Comparison of ENCODE assay signal across 28 mouse cellular contexts in the genomic region with DNA sequence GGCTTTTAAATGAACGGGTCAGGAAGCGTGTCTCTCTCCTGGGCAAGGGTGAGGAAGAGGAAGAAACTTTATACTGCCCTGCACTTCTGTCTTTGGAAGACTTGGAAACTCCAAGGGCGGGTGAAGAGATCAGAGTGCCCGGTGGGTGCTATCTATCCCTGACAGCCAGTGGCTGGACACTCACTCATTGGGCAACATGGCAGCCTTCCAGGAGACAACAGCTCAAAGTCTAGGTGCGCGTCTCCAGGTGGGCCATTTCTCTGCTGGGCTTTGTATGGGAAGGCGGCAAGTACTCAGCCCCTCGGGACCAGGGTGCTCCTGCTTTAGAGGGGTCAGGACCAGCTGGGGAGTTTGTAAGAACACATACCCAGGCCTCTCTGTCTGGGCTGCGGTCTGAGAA. TPM values are rescaled to one million over a fixed set of nuclear protein-coding genes. Genes with fewer than 3 reads are reported as not detected.
DNase-seq lines count a peak whose midpoint lies in the region; ATAC-seq and TF ChIP-seq lines count a peak whose summit lies in the region.
"Had no signal": no experiment of that assay in that cellular context is flagged by ENCODE, and none has a peak within 500 bp of the region (broad histone marks: within the 10 kb centered on the region; RNA-seq: fewer than 3 reads in every experiment).

No protein-coding gene starts in this region.

- H3K27me3 ChIP-seq in kidney, adult 2 months (replicated peaks; ENCODE audit: control insufficient read depth, insufficient read depth, low read length), result no peaks in the 10 kb centered on the region
- H3K27me3 ChIP-seq in kidney, embryonic 14.5 days (ENCODE audit: control insufficient read depth, insufficient read depth, low read length), result no peaks in the 10 kb centered on the region
- no peaks in the 10 kb centered on the region for H3K27me3 ChIP-seq in liver, adult 2 months (ENCODE audit: control insufficient read depth, insufficient read depth, low read length)
- H3K27me3 ChIP-seq in liver, embryonic 12.5 days (replicated peaks), result no peaks in the 10 kb centered on the region
- H3K27me3 ChIP-seq: embryonic facial prominence, embryonic 13.5 days; forebrain, embryonic 13.5 days; heart, embryonic 13.5 days had no signal

- no peak for ATAC-seq in kidney, embryonic 14.5 days (ENCODE audit: low FRiP score, low TSS enrichment)
- no peak for ATAC-seq in liver, embryonic 12.5 days
- ATAC-seq: CD4-positive, CD25-positive, alpha-beta regulatory T cell, adult 4 months; forebrain, embryonic 13.5 days; forebrain, embryonic 16.5 days had no signal

- TF ChIP-seq CTCF in kidney, adult 2 months (conservative IDR thresholded peaks at IDR 0.05; ENCODE audit: insufficient read depth, insufficient read length, low read depth, low read length), result no peak
- TF ChIP-seq CTCF in liver, adult 2 months (IDR thresholded peaks at IDR 0.05; ENCODE audit: low read depth, low read length), result no peak

- no peak overlapping the region for H3K9ac ChIP-seq in kidney, embryonic 14.5 days (ENCODE audit: low read depth, low read length)
- no peak overlapping the region for H3K9ac ChIP-seq in liver, adult 2 months (ENCODE audit: low read depth, low read length)
- no peak overlapping the region for H3K9ac ChIP-seq in liver, embryonic 12.5 days
- H3K9ac ChIP-seq: embryonic facial prominence, embryonic 13.5 days; forebrain, embryonic 13.5 days; heart, embryonic 13.5 days; hindbrain, embryonic 14.5 days had no signal

- no peaks in the 10 kb centered on the region for H3K79me2 ChIP-seq in liver, adult 2 months (ENCODE audit: control insufficient read depth, insufficient read depth, low read length)

- no peak overlapping the region for H3K4me3 ChIP-seq in kidney, adult 2 months (ENCODE audit: insufficient read depth, low read depth, low read length)
- H3K4me3 ChIP-seq in kidney, embryonic 14.5 days (ENCODE audit: low read length), result no peak overlapping the region
- H3K4me3 ChIP-seq in liver, adult 2 months (ENCODE audit: insufficient read depth, low read depth, low read length), result no peak overlapping the region
- no peak overlapping the region for H3K4me3 ChIP-seq in liver, embryonic 12.5 days
- H3K4me3 ChIP-seq: embryonic facial prominence, embryonic 10.5 days; embryonic facial prominence, embryonic 13.5 days; erythroblast, embryonic 14.5 days; forebrain, embryonic 10.5 days; forebrain, embryonic 13.5 days; heart, adult 2 months; heart, embryonic 10.5 days; heart, embryonic 13.5 days had no signal

- H3K36me3 ChIP-seq in kidney, adult 2 months (ENCODE audit: control insufficient read depth, insufficient read depth, low read length), result no peaks in the 10 kb centered on the region
- peaks cover 8% of the 10 kb centered on the region; the same call in 1 of the 2 replicates for H3K36me3 ChIP-seq in kidney, embryonic 14.5 days (ENCODE audit: control insufficient read depth, insufficient read depth, low read length)
- H3K36me3 ChIP-seq in liver, adult 2 months (ENCODE audit: control insufficient read depth, insufficient read depth, low read length), result peaks cover 8% of the 10 kb centered on the region; the same call in 1 of the 2 replicates
- H3K36me3 ChIP-seq in liver, embryonic 12.5 days, result peaks cover 71% of the 10 kb centered on the region

- H3K4me1 ChIP-seq in kidney, adult 2 months (ENCODE audit: control insufficient read depth, insufficient read depth, low read length), result peaks cover 3% of the 10 kb centered on the region; the same call in 1 of the 2 replicates
- H3K4me1 ChIP-seq in kidney, embryonic 14.5 days (ENCODE audit: control insufficient read depth, insufficient read depth, low read length), result no peaks in the 10 kb centered on the region
- H3K4me1 ChIP-seq in liver, adult 2 months (ENCODE audit: control insufficient read depth, insufficient read depth, low read length), result no peaks in the 10 kb centered on the region; the same call in 1 of the 2 replicates
- H3K4me1 ChIP-seq in liver, embryonic 12.5 days, result peaks cover 11% of the 10 kb centered on the region
- H3K4me1 ChIP-seq: embryonic facial prominence, embryonic 10.5 days; embryonic facial prominence, embryonic 13.5 days; forebrain, embryonic 10.5 days; forebrain, embryonic 13.5 days; heart, embryonic 10.5 days; heart, embryonic 13.5 days had no signal

- 69% methylated on average over 9 of the region's 9 CpGs for WGBS in kidney, adult 2 months
- 92% methylated on average over 9 of the region's 9 CpGs for WGBS in kidney, embryonic 14.5 days
- 43% methylated on average over 9 of the region's 9 CpGs for WGBS in liver, adult 2 months
- WGBS in liver, embryonic 12.5 days (ENCODE audit: insufficient replicate concordance), result 87% methylated on average over 9 of the region's 9 CpGs

- H3K4me2 ChIP-seq in kidney, embryonic 14.5 days (replicated peaks; ENCODE audit: low read depth, low read length), result no peak overlapping the region
- H3K4me2 ChIP-seq in liver, embryonic 12.5 days, result no peak overlapping the region
- H3K4me2 ChIP-seq: embryonic facial prominence, embryonic 13.5 days; forebrain, embryonic 13.5 days; heart, embryonic 13.5 days; hindbrain, embryonic 14.5 days had no signal

- TF ChIP-seq POLR2A in kidney, adult 2 months (IDR thresholded peaks at IDR 0.05; ENCODE audit: low read depth, low read length), result no peak
- no peak for TF ChIP-seq POLR2A in liver, adult 2 months (IDR thresholded peaks at IDR 0.05; ENCODE audit: extremely low read depth, insufficient read depth, low read length)

- H3K9me3 ChIP-seq in kidney, embryonic 14.5 days (ENCODE audit: control insufficient read depth, low read length), result no peaks in the 10 kb centered on the region
- no peaks in the 10 kb centered on the region for H3K9me3 ChIP-seq in liver, embryonic 12.5 days (replicated peaks)
- H3K9me3 ChIP-seq: embryonic facial prominence, embryonic 10.5 days; embryonic facial prominence, embryonic 13.5 days; forebrain, embryonic 10.5 days; forebrain, embryonic 13.5 days; heart, embryonic 10.5 days; heart, embryonic 13.5 days had no signal

- H3K27ac ChIP-seq in kidney, adult 2 months (ENCODE audit: insufficient read depth, low read depth, low read length), result no peak overlapping the region
- no peak overlapping the region for H3K27ac ChIP-seq in kidney, embryonic 14.5 days (ENCODE audit: low read depth, low read length)
- no peak overlapping the region for H3K27ac ChIP-seq in liver, adult 2 months (replicated peaks; ENCODE audit: insufficient read depth, low read depth, low read length)
- H3K27ac ChIP-seq in liver, embryonic 12.5 days, result no peak overlapping the region
- H3K27ac ChIP-seq: embryonic facial prominence, embryonic 10.5 days; embryonic facial prominence, embryonic 13.5 days; forebrain, embryonic 10.5 days; forebrain, embryonic 13.5 days; heart, adult 2 months; heart, embryonic 10.5 days; heart, embryonic 13.5 days; hindbrain, embryonic 14.5 days had no signal

- DNase-seq in kidney, adult 2 months, result peak; percentile 68
- peak; percentile 54 for DNase-seq in liver, adult 2 months (ENCODE audit: extremely low read depth, low read depth, low spot score)
- peak; percentile 66 to 68 for DNase-seq in kidney, postnatal 25 days
- DNase-seq in cerebellum, postnatal 10 days, result no peak
- DNase-seq: adrenal gland, adult 2 months; adrenal gland, postnatal 14 days; cerebellum, adult 11 months; cerebellum, adult 2 months; cerebellum, adult 9-11 months; cerebellum, postnatal 36 days; embryo, embryonic 11 days; gastrocnemius, postnatal 10 days; gastrocnemius, postnatal 36 days; heart, adult 2 months; heart, postnatal 14 days; heart, postnatal 4 days had no signal

RNA-seq across cellular contexts. Expression of gene Bid, which starts 28.9 kb away (rescaled TPM):
- 59.8 and 60.6 TPM in 2 replicates for polyA plus RNA-seq in kidney, adult 2 months (2012; rRNA removed)
- 19.6 and 25.1 TPM in 2 replicates for polyA plus RNA-seq in kidney, embryonic 14.5 days (2014; fragmentation: Nextera tagmentation; extraction: Ambion mirVana)
- total RNA-seq in liver, adult 2 months (2014; rRNA removed), result 13.9 and 16.8 TPM in 2 replicates
- 6.1 and 6.9 TPM in 2 replicates for polyA plus RNA-seq in liver, adult 2 months (2012; rRNA removed)
- polyA plus RNA-seq in liver, embryonic 12.5 days (2016; fragmentation: Nextera tagmentation; extraction: Ambion mirVana), result 32.4 and 32.9 TPM in 2 replicates

Comparison
In these comparisons a context has a peak if more than half of its experiments do, and no peak if none do; other contexts are left out.
1. DNase-seq: peak in kidney, adult 2 months (single experiment), liver, adult 2 months (single experiment) and kidney, postnatal 25 days (2 of 2); none in cerebellum, postnatal 10 days (0 of 2).